Mouse (Mus musculus): ENCODE results near the gene Myh7. TPM values are rescaled to one million over a fixed set of nuclear protein-coding genes. Genes with fewer than 3 reads are reported as not detected.

Myh7 gene
- total RNA-seq, 1 experiment = 3.3 TPM

GRCm38 (mm10) chr14:54936831-54937160, 57.6 kb downstream of the Myh7 start:
- Histone ChIP-seq H3K4me1 (ENCODE audit: control insufficient read depth in 2 of 2, insufficient read depth in 2 of 2, low read length in 2 of 2, poor library complexity in 1 of 2) (peaks cover 5 to 18% of the 10 kb centered on the region in 2 experiments; a peak in 2 of 4 replicates), H3K9ac (ENCODE audit: insufficient read depth, low read depth, low read length, poor library complexity, severe bottlenecking) (no peak overlapping the region), H3K9me3 (ENCODE audit: control insufficient read depth, insufficient read depth, low read depth, low read length) (no peaks in the 10 kb centered on the region), H3K27ac (ENCODE audit: insufficient read depth, low read depth, low read length, poor library complexity, severe bottlenecking) (no peak overlapping the region), H3K4me3 (ENCODE audit: insufficient read depth in 1 of 2, low read depth in 1 of 2, low read length in 2 of 2, poor library complexity in 1 of 2, severe bottlenecking in 1 of 2) (no peak overlapping the region), H3K36me3 (ENCODE audit: control insufficient read depth, insufficient read depth, low read length, poor library complexity, severe bottlenecking) (no peaks in the 10 kb centered on the region)
- TF ChIP-seq ZC3H11A (IDR thresholded peaks at IDR 0.05; ENCODE audit: borderline replicate concordance, low read depth, low read length) (no peak), ZNF384 (IDR thresholded peaks at IDR 0.05; ENCODE audit: low read depth, low read length) (no peak), MAFK (IDR thresholded peaks at IDR 0.05; ENCODE audit: insufficient read depth, low read depth, low read length) (no peak), CHD2 (IDR thresholded peaks at IDR 0.05; ENCODE audit: low read depth, low read length) (no peak), HCFC1 (IDR thresholded peaks at IDR 0.05; ENCODE audit: borderline replicate concordance, insufficient read depth, low read length) (no peak)
- in situ Hi-C loops (cut with MboI; ENCODE audit: low sequenced_read_pairs in 2 of 2, unreplicated experiment in 2 of 2) = no loop called here
- no peak for DNase-seq (ENCODE audit: low read depth, low spot score)

GRCm38 (mm10) chr14:54935904-54936830, 58.3 kb downstream of the Myh7 start, which contains the start of gene Cmtm5:
TSS of gene Cmtm5 (plus strand) at chr14:54936261.
- Histone ChIP-seq H3K9ac (ENCODE audit: insufficient read depth, low read depth, low read length, poor library complexity, severe bottlenecking) (peak within 1 kb of the TSS; percentile 61), H3K4me3 (ENCODE audit: insufficient read depth in 1 of 2, low read depth in 1 of 2, low read length in 2 of 2, poor library complexity in 1 of 2, severe bottlenecking in 1 of 2) (peak within 1 kb of the TSS; percentile 42 to 58; a peak in 3 of 4 replicates)
- in situ Hi-C loops (cut with MboI; ENCODE audit: low sequenced_read_pairs in 2 of 2, unreplicated experiment in 2 of 2) = no loop called here

GRCm38 (mm10) chr14:54932645-54933150, 61.7 kb downstream of the Myh7 start, which contains the start of gene Il25:
TSS of gene Il25 (plus strand) at chr14:54932695.
- Histone ChIP-seq H3K9ac (ENCODE audit: insufficient read depth, low read depth, low read length, poor library complexity, severe bottlenecking) (no peak within 1 kb of the TSS), H3K27ac (ENCODE audit: insufficient read depth, low read depth, low read length, poor library complexity, severe bottlenecking) (no peak within 1 kb of the TSS)

More at GRCm38 (mm10) chr14:54935904-54936830, 58.3 kb downstream of the Myh7 start, which contains the start of gene Cmtm5:
- Histone ChIP-seq H3K9me3 (ENCODE audit: control insufficient read depth, insufficient read depth, low read depth, low read length) (no peaks in the 10 kb centered on the region), H3K36me3 (ENCODE audit: control insufficient read depth, insufficient read depth, low read length, poor library complexity, severe bottlenecking) (no peaks in the 10 kb centered on the region), H3K4me1 (ENCODE audit: control insufficient read depth in 2 of 2, insufficient read depth in 2 of 2, low read length in 2 of 2, poor library complexity in 1 of 2) (peaks cover 5 to 18% of the 10 kb centered on the region in 2 experiments; a peak in 2 of 4 replicates), H3K27ac (ENCODE audit: insufficient read depth, low read depth, low read length, poor library complexity, severe bottlenecking) (no peak within 1 kb of the TSS)
- no peak for TF ChIP-seq CHD2 (IDR thresholded peaks at IDR 0.05; ENCODE audit: low read depth, low read length)
- no peak for TF ChIP-seq ZNF384 (IDR thresholded peaks at IDR 0.05; ENCODE audit: low read depth, low read length)
- no peak for TF ChIP-seq ZC3H11A (IDR thresholded peaks at IDR 0.05; ENCODE audit: borderline replicate concordance, low read depth, low read length)
- no peak for TF ChIP-seq HCFC1 (IDR thresholded peaks at IDR 0.05; ENCODE audit: borderline replicate concordance, insufficient read depth, low read length)
- TF ChIP-seq MAFK (IDR thresholded peaks at IDR 0.05; ENCODE audit: insufficient read depth, low read depth, low read length) = no peak
- no peak for DNase-seq (ENCODE audit: low read depth, low spot score)

GRCm38 (mm10) chr14:54930431-54930830, 64.0 kb downstream of the Myh7 start:
- H3K9me3 ChIP-seq (ENCODE audit: control insufficient read depth, insufficient read depth, low read depth, low read length) = no peaks in the 10 kb centered on the region
- peak overlapping the region; percentile 58; the same call in 1 of the 2 replicates for H3K27ac ChIP-seq (ENCODE audit: insufficient read depth, low read depth, low read length, poor library complexity, severe bottlenecking)
- H3K4me1 ChIP-seq (ENCODE audit: control insufficient read depth in 2 of 2, insufficient read depth in 2 of 2, low read length in 2 of 2, poor library complexity in 1 of 2) = peaks cover 10 to 23% of the 10 kb centered on the region in 2 experiments; a peak in 3 of 4 replicates
- H3K36me3 ChIP-seq (ENCODE audit: control insufficient read depth, insufficient read depth, low read length, poor library complexity, severe bottlenecking) = no peaks in the 10 kb centered on the region
- DNase-seq (ENCODE audit: low read depth, low spot score) = no peak
- in situ Hi-C loops (cut with MboI; ENCODE audit: low sequenced_read_pairs in 2 of 2, unreplicated experiment in 2 of 2) = no loop called here
- no peak overlapping the region for H3K9ac ChIP-seq (ENCODE audit: insufficient read depth, low read depth, low read length, poor library complexity, severe bottlenecking)
- H3K4me3 ChIP-seq (ENCODE audit: insufficient read depth in 1 of 2, low read depth in 1 of 2, low read length in 2 of 2, poor library complexity in 1 of 2, severe bottlenecking in 1 of 2) = no peak overlapping the region
- TF ChIP-seq HCFC1 (IDR thresholded peaks at IDR 0.05; ENCODE audit: borderline replicate concordance, insufficient read depth, low read length) (no peak), MAFK (IDR thresholded peaks at IDR 0.05; ENCODE audit: insufficient read depth, low read depth, low read length) (no peak), CHD2 (IDR thresholded peaks at IDR 0.05; ENCODE audit: low read depth, low read length) (no peak), ZC3H11A (IDR thresholded peaks at IDR 0.05; ENCODE audit: borderline replicate concordance, low read depth, low read length) (no peak), ZNF384 (IDR thresholded peaks at IDR 0.05; ENCODE audit: low read depth, low read length) (no peak)

More at GRCm38 (mm10) chr14:54932645-54933150, 61.7 kb downstream of the Myh7 start, which contains the start of gene Il25:
- TF ChIP-seq MAFK (IDR thresholded peaks at IDR 0.05; ENCODE audit: insufficient read depth, low read depth, low read length) (no peak), CHD2 (IDR thresholded peaks at IDR 0.05; ENCODE audit: low read depth, low read length) (no peak), ZC3H11A (IDR thresholded peaks at IDR 0.05; ENCODE audit: borderline replicate concordance, low read depth, low read length) (no peak), ZNF384 (IDR thresholded peaks at IDR 0.05; ENCODE audit: low read depth, low read length) (no peak), HCFC1 (IDR thresholded peaks at IDR 0.05; ENCODE audit: borderline replicate concordance, insufficient read depth, low read length) (no peak)
- H3K4me1 ChIP-seq (ENCODE audit: control insufficient read depth in 2 of 2, insufficient read depth in 2 of 2, low read length in 2 of 2, poor library complexity in 1 of 2) = peaks cover 11 to 25% of the 10 kb centered on the region in 2 experiments; a peak in 3 of 4 replicates
- no peak for DNase-seq (ENCODE audit: low read depth, low spot score)
- H3K36me3 ChIP-seq (ENCODE audit: control insufficient read depth, insufficient read depth, low read length, poor library complexity, severe bottlenecking) = no peaks in the 10 kb centered on the region
- in situ Hi-C loops (cut with MboI; ENCODE audit: low sequenced_read_pairs in 2 of 2, unreplicated experiment in 2 of 2) = no loop called here
- H3K9me3 ChIP-seq (ENCODE audit: control insufficient read depth, insufficient read depth, low read depth, low read length) = no peaks in the 10 kb centered on the region
- H3K4me3 ChIP-seq (ENCODE audit: insufficient read depth in 1 of 2, low read depth in 1 of 2, low read length in 2 of 2, poor library complexity in 1 of 2, severe bottlenecking in 1 of 2) = no peak within 1 kb of the TSS

All from ES-E14 (cell line).